Mouse (Mus musculus) lung, embryonic 16.5 days (tissue): ENCODE results near the gene Gsx2. TPM values are rescaled to one million over a fixed set of nuclear protein-coding genes. Genes with fewer than 3 reads are reported as not detected.

Experiments
- ATAC-seq: fragments of 200-750 bp; cut with Nextera tagmentation; 2 replicates; pipeline ENCODE4 v1.8.0; 2017; ENCODE audit warnings: low read depth, mild to moderate bottlenecking, moderate library complexity
- H3K27ac ChIP-seq: fragments of 300-500 bp; sonication (generic); 2 replicates; pipeline ENCODE4 v1.5.1; 2014; ENCODE audit warnings: mild to moderate bottlenecking, control low read depth, low read length
- H3K27me3 ChIP-seq: fragments of 300-500 bp; sonication (generic); 2 replicates; pipeline ENCODE4 v1.6.1; 2014; ENCODE audit warnings: low read depth, low read length, mixed read lengths; ENCODE audit not compliant: control insufficient read depth, insufficient read depth
- H3K36me3 ChIP-seq: fragments of 300-500 bp; sonication (generic); 2 replicates; pipeline ENCODE4 v1.6.1; 2014; ENCODE audit warnings: low read length; ENCODE audit not compliant: control insufficient read depth, insufficient read depth
- H3K4me1 ChIP-seq: fragments of 300-500 bp; sonication (generic); replicated peaks from 2 replicates; pipeline ENCODE4 v1.6.1; 2014; ENCODE audit warnings: low read length, mixed read lengths; ENCODE audit not compliant: control insufficient read depth, insufficient read depth
- H3K4me2 ChIP-seq: fragments of 300-500 bp; sonication (generic); 2 replicates; pipeline ENCODE4 v1.6.1; 2014; ENCODE audit warnings: low read depth, low read length, control low read depth
- H3K4me3 ChIP-seq: fragments of 300-500 bp; sonication (generic); 2 replicates; pipeline ENCODE4 v1.5.1; 2014; ENCODE audit warnings: mild to moderate bottlenecking, low read length, control low read depth
- H3K9ac ChIP-seq: fragments of 300-500 bp; sonication (generic); 2 replicates; pipeline ENCODE4 v1.6.1; 2014; ENCODE audit warnings: low read length, control low read depth
- H3K9me3 ChIP-seq: fragments of 300-500 bp; sonication (generic); 2 replicates; pipeline ENCODE4 v1.6.1; 2016; ENCODE audit warnings: low read length; ENCODE audit not compliant: control insufficient read depth
- WGBS: fragments of 180-500 bp; shearing (Covaris S2); extraction: QIAGEN DNeasy Blood & Tissue Kit; methylation state at CpG from one replicate; pipeline ENCODE4 v1.1.7; 2014; 5-methylcytosine and 5-hydroxymethylcytosine counted together
- polyA plus RNA-seq: library from polyadenylated mRNA; unstranded; fragments of >200 nt; fragmentation: Nextera tagmentation; extraction: Ambion mirVana; gene quantifications from 2 replicates; pipeline ENCODE4 v1.2.1, GENCODE M21; 2015

Gene Gsx2
- polyA plus RNA-seq, 1 experiment from 2014 or later = not detected

DNA sequence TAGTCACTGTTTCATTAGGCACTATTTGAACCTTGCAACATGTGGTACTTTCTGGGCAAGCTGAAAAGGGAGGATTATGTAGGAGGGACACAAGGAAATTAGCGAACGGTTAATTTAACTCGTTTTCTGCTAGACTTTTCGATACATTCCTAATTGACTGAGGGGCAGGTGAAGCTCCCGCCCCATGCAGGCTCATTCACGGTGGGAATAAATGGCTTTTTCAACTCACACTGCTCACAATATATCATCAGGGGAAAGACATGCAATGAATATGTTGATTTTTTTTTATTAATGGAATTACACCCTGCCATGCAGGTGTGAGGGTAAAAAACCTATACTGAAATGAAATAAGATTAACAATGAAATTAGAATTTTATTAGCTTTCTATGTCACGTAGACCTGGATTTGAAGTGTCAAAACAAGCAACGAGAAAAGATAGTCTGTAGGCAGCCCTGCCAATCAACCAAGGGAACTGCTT lies 9.0 kb downstream of the Gsx2 start:
- Histone ChIP-seq H3K9me3 (no peaks in the 10 kb centered on the region), H3K27ac (no peak overlapping the region), H3K4me2 (no peak overlapping the region), H3K9ac (no peak overlapping the region), H3K36me3 (no peaks in the 10 kb centered on the region), H3K27me3 (peaks cover 79% of the 10 kb centered on the region), H3K4me1 (0 out of 2 replicates have a peak, but pooled peaks cover 2% of the 10 kb centered on the region), H3K4me3 (no peak overlapping the region)
- ATAC-seq = no peak
- 4% methylated on average over 8 of the region's 8 CpGs for WGBS

DNA sequence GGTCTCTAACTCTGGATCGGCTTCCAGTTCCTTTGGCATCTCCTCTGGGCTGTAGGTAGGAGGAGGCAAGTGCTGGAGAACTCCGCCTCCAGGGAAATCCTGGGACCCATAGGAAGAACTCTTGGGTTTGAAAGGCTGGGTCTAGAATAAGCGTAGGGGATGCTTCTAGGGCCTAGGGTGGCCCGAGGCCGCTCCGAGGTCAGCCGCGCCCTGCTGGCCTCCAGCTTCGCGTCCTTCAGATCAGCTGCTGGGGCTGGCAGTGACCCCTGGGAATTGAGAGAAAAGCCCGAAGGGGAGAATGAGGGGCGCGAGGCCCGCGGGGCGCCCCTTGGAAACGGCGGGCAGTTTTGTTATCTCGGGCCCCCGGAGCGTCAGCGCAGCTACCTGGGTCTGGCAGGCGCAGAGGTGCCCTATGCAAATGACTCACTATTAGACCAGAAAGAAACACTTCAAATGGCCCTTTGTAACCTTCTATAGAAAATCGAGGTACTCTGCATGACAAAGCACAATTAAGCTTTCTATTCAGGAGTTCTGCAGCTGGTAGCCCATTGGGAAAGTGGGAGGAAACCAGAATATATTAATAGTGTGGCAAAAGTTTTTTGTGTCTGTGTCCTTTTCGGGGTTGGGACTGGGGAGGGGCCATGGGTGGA lies 9.6 kb downstream of the Gsx2 start:
- H3K27ac ChIP-seq = no peak overlapping the region
- no peak for ATAC-seq
- no peak overlapping the region for H3K4me2 ChIP-seq
- H3K9me3 ChIP-seq = no peaks in the 10 kb centered on the region
- H3K36me3 ChIP-seq = no peaks in the 10 kb centered on the region
- WGBS = under 1% methylated on average over 25 of the region's 25 CpGs
- H3K9ac ChIP-seq = no peak overlapping the region
- no peak overlapping the region for H3K4me3 ChIP-seq
- H3K4me1 ChIP-seq = 0 out of 2 replicates have a peak, but pooled peaks cover 2% of the 10 kb centered on the region
- H3K27me3 ChIP-seq = peaks cover 74% of the 10 kb centered on the region

DNA sequence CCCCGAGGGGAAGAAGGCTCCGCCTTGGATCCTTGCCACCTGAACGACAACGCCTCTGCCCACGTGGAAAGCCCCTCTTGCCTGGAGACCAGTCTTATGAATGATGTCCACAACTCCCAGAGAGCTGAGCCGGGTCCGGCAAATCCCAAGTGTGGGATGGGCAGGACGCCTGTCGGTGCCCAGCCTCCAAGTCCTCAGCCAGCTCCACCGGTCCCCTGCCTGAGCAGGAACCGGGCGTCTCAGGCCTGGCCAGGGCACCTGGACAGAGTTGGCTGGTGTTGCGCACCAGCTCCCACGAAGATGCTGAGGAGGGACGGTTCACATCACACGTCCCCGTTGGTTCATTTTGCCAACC lies 10.1 kb downstream of the Gsx2 start:
- Histone ChIP-seq H3K9me3 (no peaks in the 10 kb centered on the region), H3K27ac (no peak overlapping the region), H3K36me3 (no peaks in the 10 kb centered on the region), H3K4me3 (no peak overlapping the region), H3K9ac (no peak overlapping the region), H3K27me3 (peaks cover 69% of the 10 kb centered on the region), H3K4me2 (no peak overlapping the region), H3K4me1 (0 out of 2 replicates have a peak, but pooled peaks cover 2% of the 10 kb centered on the region)
- ATAC-seq = no peak
- WGBS = 2% methylated on average over 17 of the region's 17 CpGs

DNA sequence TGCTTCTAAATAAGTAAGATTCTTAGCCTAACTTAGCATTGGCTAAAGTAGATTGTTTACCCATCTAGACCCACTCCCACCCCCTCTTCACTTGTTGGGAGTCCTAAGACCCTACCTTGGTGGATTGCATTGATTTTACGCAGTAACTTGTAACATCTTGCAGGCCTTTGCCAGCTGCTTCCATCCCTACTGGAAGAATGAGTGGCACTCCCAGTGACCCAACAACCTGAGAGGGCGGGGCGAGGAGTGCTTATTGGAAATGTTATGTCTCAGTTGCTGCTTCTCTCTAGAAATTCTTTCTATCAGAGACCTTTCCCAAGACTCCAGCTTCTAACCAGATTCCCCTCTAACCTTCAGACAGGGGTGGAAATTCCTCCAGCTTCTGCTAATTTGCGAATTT lies 10.5 kb downstream of the Gsx2 start:
- Histone ChIP-seq H3K4me3 (no peak overlapping the region), H3K4me1 (0 out of 2 replicates have a peak, but pooled peaks cover 2% of the 10 kb centered on the region), H3K4me2 (no peak overlapping the region), H3K36me3 (no peaks in the 10 kb centered on the region), H3K9me3 (no peaks in the 10 kb centered on the region), H3K27me3 (peaks cover 64% of the 10 kb centered on the region), H3K9ac (no peak overlapping the region), H3K27ac (no peak overlapping the region)
- WGBS = 13% methylated on average over 4 of the region's 4 CpGs
- no peak for ATAC-seq

DNA sequence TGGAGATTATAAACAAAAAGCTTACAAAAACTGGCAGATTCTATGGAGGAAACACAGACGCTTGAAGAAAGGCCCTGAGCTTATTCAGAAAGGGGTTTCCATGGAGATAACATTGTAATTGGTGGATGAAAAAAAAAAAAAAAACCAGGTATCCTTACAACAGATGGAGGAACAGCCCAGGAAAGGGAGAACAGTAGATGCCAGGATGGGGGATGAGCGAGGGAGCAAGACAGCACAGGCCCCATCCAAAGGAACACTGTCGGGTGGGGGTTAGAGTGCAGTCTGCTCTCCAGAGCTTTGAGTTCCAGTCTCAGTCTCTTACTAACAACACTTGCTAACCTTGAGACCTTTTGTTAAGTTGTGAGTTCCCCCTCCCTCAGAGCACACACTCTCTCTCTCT lies 31.1 kb downstream of the Gsx2 start:
- no peaks in the 10 kb centered on the region for H3K27me3 ChIP-seq
- no peak overlapping the region for H3K27ac ChIP-seq
- ATAC-seq = no peak
- H3K4me3 ChIP-seq = no peak overlapping the region
- no peaks in the 10 kb centered on the region for H3K36me3 ChIP-seq
- no peak overlapping the region for H3K9ac ChIP-seq
- H3K4me1 ChIP-seq = no peaks in the 10 kb centered on the region
- H3K4me2 ChIP-seq = no peak overlapping the region
- H3K9me3 ChIP-seq = no peaks in the 10 kb centered on the region
- WGBS = 69% methylated on average over 3 of the region's 3 CpGs

DNA sequence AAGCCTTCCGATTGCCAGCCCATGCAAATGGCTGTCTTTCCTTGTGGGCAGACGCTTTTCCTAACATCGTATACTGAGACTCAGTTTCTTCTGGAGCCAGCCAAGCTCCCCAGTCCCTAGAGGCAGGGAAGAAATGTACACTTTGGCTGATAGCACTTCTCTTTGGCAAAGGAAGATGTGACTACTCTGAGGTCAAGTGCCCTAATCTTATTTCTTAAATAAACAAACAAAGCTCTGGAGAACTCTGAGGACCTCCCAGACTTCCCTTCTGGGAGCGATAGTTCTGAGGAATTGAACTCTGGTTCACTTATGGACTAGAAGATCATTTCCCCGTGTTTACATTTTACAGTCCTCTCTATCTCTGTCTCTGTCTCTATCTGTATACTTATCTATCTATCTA lies 34.0 kb downstream of the Gsx2 start:
- H3K9me3 ChIP-seq = no peaks in the 10 kb centered on the region
- no peak overlapping the region for H3K27ac ChIP-seq
- H3K4me1 ChIP-seq = no peaks in the 10 kb centered on the region
- H3K4me2 ChIP-seq = no peak overlapping the region
- no peak overlapping the region for H3K9ac ChIP-seq
- no peaks in the 10 kb centered on the region for H3K36me3 ChIP-seq
- no peaks in the 10 kb centered on the region for H3K27me3 ChIP-seq
- H3K4me3 ChIP-seq = no peak overlapping the region
- ATAC-seq = no peak
- 9% methylated on average over 5 of the region's 5 CpGs for WGBS

DNA sequence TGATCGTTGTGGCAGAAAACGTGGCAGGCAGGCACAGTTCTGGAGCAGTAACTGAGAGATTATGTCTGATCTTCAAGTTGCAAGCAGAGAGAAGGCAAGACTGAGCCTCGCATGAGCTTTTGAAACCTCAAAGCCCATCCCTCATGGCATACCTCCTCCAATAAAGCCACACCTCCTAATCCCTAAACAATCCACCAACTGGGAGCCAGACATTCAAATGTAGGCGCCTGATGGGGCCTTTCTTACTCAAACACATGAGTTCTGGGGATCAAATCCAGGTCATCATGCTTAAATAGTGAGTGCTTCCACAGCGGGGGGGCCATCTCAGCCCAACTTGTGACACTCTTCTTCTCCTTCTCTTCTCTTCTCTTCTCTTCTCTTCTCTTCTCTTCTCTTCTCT lies 36.4 kb downstream of the Gsx2 start:
- Histone ChIP-seq H3K4me3 (no peak overlapping the region), H3K9ac (no peak overlapping the region), H3K4me2 (no peak overlapping the region), H3K27ac (no peak overlapping the region), H3K9me3 (no peaks in the 10 kb centered on the region), H3K36me3 (no peaks in the 10 kb centered on the region), H3K4me1 (no peaks in the 10 kb centered on the region), H3K27me3 (no peaks in the 10 kb centered on the region)
- no peak for ATAC-seq
- 54% methylated on average over 5 of the region's 5 CpGs for WGBS

DNA sequence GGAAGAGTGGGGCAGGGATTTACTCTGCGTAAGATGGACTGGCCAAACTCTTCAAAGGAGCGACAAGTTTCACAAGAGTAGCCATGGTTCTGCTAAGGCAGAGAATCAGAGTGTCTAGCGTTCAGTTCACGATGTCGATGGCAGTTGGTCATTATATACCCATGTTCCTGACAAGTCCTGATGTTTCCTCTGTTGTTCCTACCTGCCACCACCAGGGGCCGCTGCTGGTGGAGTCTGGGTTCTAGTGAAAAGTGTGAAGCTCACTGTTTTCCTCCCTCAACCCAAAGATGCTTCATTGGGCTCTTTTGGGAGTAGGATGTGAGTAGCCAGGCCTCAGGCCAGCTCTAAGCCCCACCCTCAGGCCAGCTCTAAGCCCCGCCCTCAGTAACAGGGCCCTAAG lies 43.4 kb downstream of the Gsx2 start:
- ATAC-seq = no peak
- Histone ChIP-seq H3K4me2 (no peak overlapping the region), H3K27ac (no peak overlapping the region), H3K4me3 (no peak overlapping the region), H3K36me3 (no peaks in the 10 kb centered on the region), H3K9me3 (no peaks in the 10 kb centered on the region), H3K27me3 (no peaks in the 10 kb centered on the region), H3K9ac (no peak overlapping the region), H3K4me1 (no peaks in the 10 kb centered on the region)
- 63% methylated on average over 7 of the region's 7 CpGs for WGBS

DNA sequence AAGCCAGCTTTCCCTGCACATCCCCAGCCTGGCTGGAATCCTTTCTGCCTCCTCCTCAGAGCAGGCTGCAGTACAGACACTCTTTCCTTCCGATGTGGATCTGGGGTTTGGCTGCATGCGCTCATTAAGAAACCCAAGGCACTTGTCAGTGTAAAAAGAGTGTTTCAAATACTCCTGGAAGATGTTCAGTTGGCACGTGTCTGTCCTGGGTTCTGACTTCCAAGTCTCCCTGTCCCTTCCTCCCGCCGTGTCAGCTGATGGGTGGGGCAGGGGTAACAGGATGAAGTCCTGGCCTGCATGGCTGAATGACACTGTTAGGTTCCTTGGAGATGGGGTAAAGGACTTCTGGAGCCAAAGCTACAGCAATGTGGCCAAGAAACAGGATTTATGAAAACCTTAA lies 46.2 kb downstream of the Gsx2 start:
- no peak overlapping the region for H3K4me2 ChIP-seq
- WGBS = 35% methylated on average over 5 of the region's 5 CpGs
- H3K27me3 ChIP-seq = no peaks in the 10 kb centered on the region
- H3K4me1 ChIP-seq = no peaks in the 10 kb centered on the region
- no peaks in the 10 kb centered on the region for H3K36me3 ChIP-seq
- H3K27ac ChIP-seq = no peak overlapping the region
- no peak overlapping the region for H3K4me3 ChIP-seq
- no peak overlapping the region for H3K9ac ChIP-seq
- no peaks in the 10 kb centered on the region for H3K9me3 ChIP-seq
- no peak for ATAC-seq
